Mouse (Mus musculus): ENCODE measurements around the gene Gm3696.
"Not testable (repeated sequence)": the region's sequence is repeated elsewhere in the genome, so short reads cannot be mapped to it uniquely, and the experiment has no call there.

- not testable (repeated sequence) for TF ChIP-seq POLR2A (IDR thresholded peaks at IDR 0.05; ENCODE audit: low read depth, low read length); TCF12 (IDR thresholded peaks at IDR 0.05; ENCODE audit: low read depth, low read length); TBP (conservative IDR thresholded peaks at IDR 0.05; ENCODE audit: low read depth, low read length); CTCF (conservative IDR thresholded peaks at IDR 0.05 in 1 of 2, IDR thresholded peaks at IDR 0.05 in 1 of 2; ENCODE audit: low read depth in 2 of 2, low read length in 2 of 2); ZMIZ1 (IDR thresholded peaks at IDR 0.05; ENCODE audit: low read depth, low read length); CHD2 (IDR thresholded peaks at IDR 0.05; ENCODE audit: low read length); ZC3H11A (IDR thresholded peaks at IDR 0.05; ENCODE audit: low read depth, low read length)
Measured at GRCm38 (mm10) chr14:7105124-7105802, 4.8 kb upstream of the Gm3696 start.
